Mouse (Mus musculus) E14TG2a.4 (cell line): Measurements from ENCODE around the gene Trim24.

ENCODE experiments used
- CTCF ChIP-seq: conservative IDR thresholded peaks from 2 replicates; pipeline ENCODE4 v1.5.1; 2014; ENCODE audit warnings: low read length
- NANOG ChIP-seq: IDR thresholded peaks from 2 replicates; pipeline ENCODE4 v1.6.1; 2014; ENCODE audit warnings: borderline replicate concordance, low read length, mixed read lengths

DNA sequence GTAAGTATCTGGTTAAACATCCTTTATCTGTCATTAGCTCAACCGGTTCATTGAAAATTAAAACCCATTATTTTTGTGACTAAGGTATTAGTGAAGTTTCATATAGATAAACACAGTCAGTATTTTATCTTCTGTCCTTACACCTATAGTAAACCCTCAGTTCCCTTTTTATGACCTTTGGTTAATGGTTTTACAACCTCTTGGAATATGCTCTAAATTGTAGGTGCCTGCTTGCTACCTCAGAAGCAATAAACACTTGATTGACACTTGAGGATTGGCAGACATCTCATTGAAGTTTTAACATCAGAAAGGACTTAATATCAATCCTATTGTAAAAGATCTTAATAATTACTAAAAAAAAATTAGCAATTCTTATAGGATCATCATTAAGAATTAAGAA, 54.5 kb downstream of the Trim24 start:
- no peak for TF ChIP-seq CTCF
- TF ChIP-seq NANOG, result no peak
